ENCODE assay signal across 8 mouse cellular contexts in the genomic region with DNA sequence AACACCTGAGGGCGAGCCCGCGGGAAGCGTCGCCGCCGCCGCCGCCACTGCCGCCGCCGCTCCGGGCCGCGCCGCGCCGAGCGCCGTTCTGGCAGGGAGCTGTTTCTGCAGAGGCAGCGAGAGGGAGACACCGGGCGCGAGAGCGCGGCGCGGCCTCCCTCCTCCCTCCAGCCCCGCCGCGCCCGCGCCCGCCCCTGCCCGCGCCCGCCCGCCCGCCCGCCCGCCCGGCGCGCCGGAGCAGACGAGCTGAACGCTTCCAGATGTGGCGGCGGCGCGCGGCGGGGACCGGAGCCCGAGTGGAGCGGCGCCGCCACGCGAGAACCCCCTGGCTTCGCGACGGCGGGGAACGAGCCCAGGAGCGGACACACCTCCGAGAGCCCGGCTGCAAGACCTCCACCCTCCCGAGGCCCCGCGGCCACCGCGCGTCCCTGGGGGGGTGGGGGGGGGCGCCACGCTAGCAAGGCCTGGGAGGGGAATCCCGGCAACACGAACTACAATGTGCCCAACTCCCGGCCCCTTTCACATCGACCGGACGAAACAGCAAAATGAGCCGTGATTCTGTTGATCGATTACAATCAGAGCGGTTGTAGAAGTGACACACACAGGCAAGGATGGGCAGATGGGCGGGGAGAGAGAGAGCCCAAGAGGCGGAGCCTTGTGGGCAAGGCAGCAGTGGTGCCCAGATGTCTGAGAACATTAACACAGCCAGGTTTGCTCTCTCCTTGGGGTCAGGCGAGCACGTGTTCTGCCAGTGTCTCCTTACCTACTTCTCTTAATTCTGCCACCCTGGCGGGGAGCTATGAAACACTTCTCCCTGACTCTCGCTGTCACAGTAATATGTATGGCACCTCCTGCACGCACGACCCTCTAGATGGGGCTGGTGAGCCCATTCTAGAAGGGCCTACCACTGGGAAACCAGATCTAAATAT.
A peak's percentile ranks its signal among the peaks of the same experiment; 100 is the strongest.
DNase-seq lines count a peak whose midpoint lies in the region; ATAC-seq and TF ChIP-seq lines count a peak whose summit lies in the region.

No protein-coding gene starts in this region.

- no peaks in the 10 kb centered on the region for H3K36me3 ChIP-seq in embryonic facial prominence, embryonic 15.5 days
- no peaks in the 10 kb centered on the region for H3K36me3 ChIP-seq in heart, embryonic 11.5 days (ENCODE audit: control insufficient read depth, insufficient read depth, low read length)
- H3K36me3 ChIP-seq in limb, embryonic 13.5 days = no peaks in the 10 kb centered on the region
- H3K36me3 ChIP-seq in midbrain, embryonic 13.5 days = no peaks in the 10 kb centered on the region
- no peaks in the 10 kb centered on the region for H3K36me3 ChIP-seq in stomach, embryonic 14.5 days (ENCODE audit: control insufficient read depth, insufficient read depth, low read length)

- peak overlapping the region; percentile 65 for H3K9ac ChIP-seq in embryonic facial prominence, embryonic 15.5 days
- H3K9ac ChIP-seq in heart, embryonic 11.5 days (ENCODE audit: low read depth, low read length) = peak overlapping the region; percentile 77
- peak overlapping the region; percentile 84 for H3K9ac ChIP-seq in limb, embryonic 13.5 days
- peak overlapping the region; percentile 86 for H3K9ac ChIP-seq in midbrain, embryonic 13.5 days (replicated peaks)
- peak overlapping the region; percentile 79 for H3K9ac ChIP-seq in stomach, embryonic 14.5 days (replicated peaks; ENCODE audit: low read depth, low read length)

- no peaks in the 10 kb centered on the region for H3K9me3 ChIP-seq in embryonic facial prominence, embryonic 15.5 days (replicated peaks)
- no peaks in the 10 kb centered on the region for H3K9me3 ChIP-seq in heart, embryonic 11.5 days (replicated peaks; ENCODE audit: control insufficient read depth, low read length)
- no peaks in the 10 kb centered on the region for H3K9me3 ChIP-seq in limb, embryonic 13.5 days
- no peaks in the 10 kb centered on the region for H3K9me3 ChIP-seq in midbrain, embryonic 13.5 days
- no peaks in the 10 kb centered on the region for H3K9me3 ChIP-seq in stomach, embryonic 14.5 days (ENCODE audit: control insufficient read depth, low read depth, low read length)

- ATAC-seq in embryonic facial prominence, embryonic 15.5 days (ENCODE audit: insufficient number of reproducible peaks, low FRiP score, low TSS enrichment, low read depth) = peak; percentile 81
- peak; percentile 58; the same call in 1 of the 2 replicates for ATAC-seq in heart, embryonic 11.5 days (replicated peaks; ENCODE audit: insufficient number of reproducible peaks, low FRiP score, low TSS enrichment)
- peak; percentile 73 for ATAC-seq in limb, embryonic 13.5 days (ENCODE audit: low FRiP score, low read depth)
- ATAC-seq in midbrain, embryonic 13.5 days = peak; percentile 82
- peak; percentile 64; the same call in 1 of the 2 replicates for ATAC-seq in stomach, embryonic 14.5 days (ENCODE audit: insufficient number of reproducible peaks, insufficient read depth, low FRiP score, low read depth)

- H3K4me2 ChIP-seq in embryonic facial prominence, embryonic 15.5 days (replicated peaks) = peak overlapping the region; percentile 85
- H3K4me2 ChIP-seq in heart, embryonic 11.5 days = peak overlapping the region; percentile 98
- peak overlapping the region; percentile 91 for H3K4me2 ChIP-seq in limb, embryonic 13.5 days (replicated peaks)
- H3K4me2 ChIP-seq in midbrain, embryonic 13.5 days (replicated peaks) = peak overlapping the region; percentile 91
- H3K4me2 ChIP-seq in stomach, embryonic 14.5 days (replicated peaks; ENCODE audit: low read depth, low read length) = peak overlapping the region; percentile 98

- H3K4me3 ChIP-seq in bone marrow macrophage, adult 2 months (ENCODE audit: insufficient read depth, low read length) = peak overlapping the region; percentile 37
- H3K4me3 ChIP-seq in embryonic facial prominence, embryonic 15.5 days (replicated peaks) = peak overlapping the region; percentile 67
- peak overlapping the region; percentile 60 for H3K4me3 ChIP-seq in heart, embryonic 11.5 days (ENCODE audit: low read depth, low read length)
- H3K4me3 ChIP-seq in limb, embryonic 13.5 days = peak overlapping the region; percentile 72
- H3K4me3 ChIP-seq in midbrain, embryonic 13.5 days (replicated peaks) = peak overlapping the region; percentile 70
- H3K4me3 ChIP-seq in stomach, embryonic 14.5 days (ENCODE audit: low read depth, low read length) = peak overlapping the region; percentile 62

- no peaks in the 10 kb centered on the region for H3K4me1 ChIP-seq in bone marrow macrophage, adult 2 months (ENCODE audit: control insufficient read depth, insufficient read depth, low read length)
- peaks cover 32% of the 10 kb centered on the region for H3K4me1 ChIP-seq in embryonic facial prominence, embryonic 15.5 days
- peaks cover 21% of the 10 kb centered on the region for H3K4me1 ChIP-seq in heart, embryonic 11.5 days (ENCODE audit: control insufficient read depth, insufficient read depth, low read length)
- peaks cover 39% of the 10 kb centered on the region for H3K4me1 ChIP-seq in limb, embryonic 13.5 days
- H3K4me1 ChIP-seq in midbrain, embryonic 13.5 days (replicated peaks) = peaks cover 36% of the 10 kb centered on the region
- no peaks in the 10 kb centered on the region for H3K4me1 ChIP-seq in stomach, embryonic 14.5 days (ENCODE audit: control insufficient read depth, insufficient read depth, low read length)

- H3K27me3 ChIP-seq in embryonic facial prominence, embryonic 15.5 days = peaks cover 20% of the 10 kb centered on the region
- H3K27me3 ChIP-seq in heart, embryonic 11.5 days (ENCODE audit: control insufficient read depth, insufficient read depth, low read length) = peaks cover 17% of the 10 kb centered on the region; the same call in 1 of the 2 replicates
- peaks cover 19% of the 10 kb centered on the region for H3K27me3 ChIP-seq in limb, embryonic 13.5 days
- peaks cover 28% of the 10 kb centered on the region for H3K27me3 ChIP-seq in midbrain, embryonic 13.5 days
- peaks cover 6% of the 10 kb centered on the region; the same call in 1 of the 2 replicates for H3K27me3 ChIP-seq in stomach, embryonic 14.5 days (ENCODE audit: control insufficient read depth, insufficient read depth, low read length)

- no peak for TF ChIP-seq POLR2A in bone marrow macrophage, adult 2 months (IDR thresholded peaks at IDR 0.05; ENCODE audit: borderline replicate concordance, low read depth, low read length)

- under 1% methylated on average over 35 of the region's 93 CpGs for WGBS in embryonic facial prominence, embryonic 15.5 days
- WGBS in heart, embryonic 11.5 days (ENCODE audit: insufficient replicate concordance) = under 1% methylated on average over 74 of the region's 93 CpGs
- under 1% methylated on average over 43 of the region's 93 CpGs for WGBS in limb, embryonic 13.5 days
- under 1% methylated on average over 28 of the region's 93 CpGs for WGBS in midbrain, embryonic 13.5 days
- WGBS in stomach, embryonic 14.5 days = under 1% methylated on average over 51 of the region's 93 CpGs

- no peak for TF ChIP-seq CTCF in bone marrow macrophage, adult 2 months (IDR thresholded peaks at IDR 0.05; ENCODE audit: low read depth, low read length)

- no peak overlapping the region for H3K27ac ChIP-seq in bone marrow macrophage, adult 2 months (ENCODE audit: insufficient read depth, low read depth, low read length)
- H3K27ac ChIP-seq in embryonic facial prominence, embryonic 15.5 days (replicated peaks) = peak overlapping the region; percentile 96
- peak overlapping the region; percentile 35 for H3K27ac ChIP-seq in heart, embryonic 11.5 days (ENCODE audit: low read depth, low read length)
- H3K27ac ChIP-seq in limb, embryonic 13.5 days = peak overlapping the region; percentile 92
- peak overlapping the region; percentile 92 for H3K27ac ChIP-seq in midbrain, embryonic 13.5 days
- peak overlapping the region; percentile 76 for H3K27ac ChIP-seq in stomach, embryonic 14.5 days (ENCODE audit: low read length)

- peak; percentile 63 for DNase-seq in CD4-positive, CD25-positive, alpha-beta regulatory T cell, adult 2 months (ENCODE audit: low read depth, low spot score)
- peak; percentile 7 to 19 for DNase-seq in kidney, adult 8-10 months
